Mouse (Mus musculus) urinary bladder, adult 18-20 months (tissue): ENCODE measurements around the gene Tpm3.

Experiments used
- DNase-seq, 2 experiments: peaks; one replicate each; pipeline ENCODE4 v3.0.0; 2022; ENCODE audit warnings: low spot score in 2 of 2, mixed read lengths in 2 of 2

The Tpm3 gene

DNA sequence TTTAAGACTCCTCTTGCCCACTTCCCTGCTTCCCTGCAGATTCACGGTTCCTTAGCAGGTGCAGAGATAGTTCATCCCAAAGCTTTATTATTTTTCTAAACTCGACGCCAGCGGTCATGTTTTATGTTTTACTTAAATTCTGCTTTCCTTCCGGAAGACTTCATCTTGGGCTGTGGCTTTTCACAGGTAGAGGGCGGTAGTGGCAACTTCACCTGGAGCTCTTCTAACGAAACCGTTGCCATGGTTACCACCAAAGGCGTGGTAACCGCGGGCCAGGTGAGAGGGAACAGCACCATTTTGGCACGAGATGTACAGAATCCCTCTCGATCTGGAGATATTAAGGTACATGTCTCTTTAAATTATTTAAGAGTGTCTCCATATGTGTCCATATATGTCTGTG lies 64.2 kb downstream of the Tpm3 start:
- peak in 1 of 2 experiments; percentile 22 for DNase-seq

DNA sequence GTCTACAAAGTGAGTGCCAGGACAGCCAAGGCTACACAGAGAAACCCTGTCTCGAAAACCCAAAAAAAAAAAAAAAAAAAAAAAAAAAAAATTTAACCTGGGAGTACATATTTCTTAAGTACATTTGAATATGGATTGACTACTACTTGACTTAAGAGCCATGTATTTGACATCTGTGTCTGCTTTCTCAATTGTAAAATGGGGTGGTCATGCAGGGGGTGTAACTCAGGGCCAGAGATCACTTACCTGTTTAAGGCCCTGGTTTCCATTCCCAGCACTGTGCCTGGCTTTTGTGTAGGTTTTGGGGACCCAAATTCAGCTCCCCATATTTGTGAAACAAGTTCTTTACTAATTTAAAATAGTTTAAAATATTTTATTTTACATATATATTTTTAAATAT lies 65.2 kb downstream of the Tpm3 start:
- no peak for DNase-seq

DNA sequence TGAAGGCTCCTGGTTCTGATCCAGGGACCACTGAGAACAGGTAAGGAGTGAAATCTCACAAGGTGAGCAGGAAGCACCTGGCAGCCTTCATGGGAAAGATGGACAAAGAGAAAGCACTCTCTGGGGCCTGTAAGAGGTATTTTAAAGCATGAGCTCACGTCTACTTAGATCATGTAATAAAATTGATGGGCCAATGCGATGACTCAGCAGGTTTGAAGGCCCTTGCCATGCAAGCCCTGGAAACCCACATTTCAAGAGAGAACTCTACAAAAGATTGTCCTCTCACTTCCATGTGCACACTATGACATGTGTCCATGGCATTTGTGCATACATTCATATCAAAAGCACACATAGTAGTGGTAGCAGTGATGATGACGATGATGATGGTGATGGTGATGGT lies 67.5 kb downstream of the Tpm3 start:
- no peak for DNase-seq

DNA sequence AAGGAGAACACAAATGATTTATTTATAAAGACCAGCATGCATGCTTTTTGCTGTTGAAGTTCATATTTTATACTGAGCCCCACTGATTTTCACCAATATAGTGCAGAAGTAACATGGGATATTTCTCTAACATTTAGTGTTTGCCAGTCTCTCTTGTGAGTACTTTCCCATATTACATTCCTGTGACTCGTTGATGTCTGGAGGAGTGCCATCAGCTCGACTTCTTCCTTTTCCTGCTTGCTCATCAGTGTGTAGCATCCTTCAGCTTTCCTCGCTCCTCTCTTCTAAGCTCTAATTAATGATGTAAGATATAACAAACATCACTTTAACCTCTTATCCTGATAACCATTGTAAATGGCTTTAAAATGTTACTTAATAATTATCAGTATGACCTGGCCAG lies 73.0 kb downstream of the Tpm3 start:
- DNase-seq = no peak

DNA sequence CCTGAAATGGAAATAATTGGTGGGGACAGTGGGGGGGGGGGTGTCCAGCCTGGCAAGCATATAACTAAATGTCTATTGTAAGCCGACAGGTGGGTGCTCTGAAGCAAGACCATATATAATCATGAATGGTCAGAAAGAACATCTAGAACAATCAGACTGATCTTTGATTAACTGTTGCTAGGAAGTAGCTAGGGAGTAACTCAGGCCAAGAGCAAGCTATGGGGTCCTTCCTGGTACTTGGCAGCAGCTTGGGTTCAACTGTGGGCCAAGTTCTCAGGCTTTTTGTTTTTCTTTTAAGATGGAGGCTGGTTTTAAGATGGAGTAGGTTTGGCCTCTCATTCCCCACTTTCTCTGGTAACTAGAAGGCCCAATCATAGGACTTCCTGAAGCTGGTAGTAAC lies 74.2 kb downstream of the Tpm3 start:
- DNase-seq = no peak
